Mouse (Mus musculus) midbrain, embryonic 11.5 days (tissue): ENCODE measurements at regions not wholly inside any gene's neighbourhood (a gene's known extent, or its start where the extent isn't known, plus 50 kb on each side); places are given as distances from the start of the nearest gene placed in this dataset.
"Not testable (repeated sequence)": the region's sequence is repeated elsewhere in the genome, so short reads cannot be mapped to it uniquely, and the experiment has no call there.

ENCODE experiments used
- ATAC-seq: fragments of 200-750 bp; cut with Nextera tagmentation; 2 replicates; pipeline ENCODE4 v1.8.0; 2017; ENCODE audit warnings: moderate TSS enrichment, moderate library complexity; ENCODE audit not compliant: low FRiP score
- DNase-seq: peaks from one replicate; pipeline ENCODE4 v3.0.0; 2015; ENCODE audit warnings: low spot score; ENCODE audit errors: missing footprints
- H3K27ac ChIP-seq: fragments of 300-500 bp; sonication (generic); 2 replicates; pipeline ENCODE4 v1.5.1; 2014; ENCODE audit warnings: low read depth, low read length
- H3K27me3 ChIP-seq: fragments of 300-500 bp; sonication (generic); 2 replicates; pipeline ENCODE4 v1.6.1; 2014; ENCODE audit warnings: mild to moderate bottlenecking, low read length, moderate library complexity, mixed read lengths; ENCODE audit not compliant: control insufficient read depth, insufficient read depth
- H3K36me3 ChIP-seq: fragments of 300-500 bp; sonication (generic); 2 replicates; pipeline ENCODE4 v1.6.1; 2014; ENCODE audit warnings: mild to moderate bottlenecking, low read length, moderate library complexity, mixed read lengths; ENCODE audit not compliant: control insufficient read depth, insufficient read depth
- H3K4me1 ChIP-seq: fragments of 300-500 bp; sonication (generic); 2 replicates; pipeline ENCODE4 v1.6.1; 2014; ENCODE audit warnings: low read length; ENCODE audit not compliant: control insufficient read depth, insufficient read depth
- H3K4me2 ChIP-seq: fragments of 300-500 bp; sonication (generic); 2 replicates; pipeline ENCODE4 v1.6.1; 2014; ENCODE audit warnings: mild to moderate bottlenecking, moderate library complexity
- H3K4me3 ChIP-seq: fragments of 300-500 bp; sonication (generic); 2 replicates; pipeline ENCODE4 v1.5.1; 2014; ENCODE audit warnings: low read depth, low read length
- H3K9ac ChIP-seq: fragments of 300-500 bp; sonication (generic); 2 replicates; pipeline ENCODE4 v1.6.1; 2014; ENCODE audit warnings: low read length
- H3K9me3 ChIP-seq: fragments of 300-500 bp; sonication (generic); 2 replicates; pipeline ENCODE4 v1.6.1; 2016; ENCODE audit warnings: low read length; ENCODE audit not compliant: control insufficient read depth
- WGBS: fragments of 180-500 bp; shearing (Covaris S2); extraction: QIAGEN DNeasy Blood & Tissue Kit; methylation state at CpG from one replicate; pipeline ENCODE4 v1.1.7; 2014; 5-methylcytosine and 5-hydroxymethylcytosine counted together

DNA sequence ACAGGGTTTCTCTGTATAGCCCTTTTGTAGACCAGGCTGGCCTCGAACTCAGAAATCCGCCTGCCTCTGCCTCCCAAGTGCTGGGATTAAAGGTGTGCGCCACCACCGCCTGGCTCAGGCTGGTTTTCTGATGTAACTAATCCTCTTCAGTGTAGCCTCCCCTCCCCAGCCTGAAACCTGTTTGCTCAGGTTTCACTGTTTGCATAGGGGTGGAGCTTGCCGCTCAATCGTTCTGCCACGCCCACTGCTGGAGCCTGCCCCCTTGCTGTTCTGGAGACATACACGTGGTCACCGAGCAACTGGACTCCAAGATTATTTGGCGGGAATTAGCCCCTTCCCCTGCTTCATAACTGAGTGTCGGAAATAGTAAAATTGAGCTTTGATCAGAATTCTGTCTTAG is 110.6 kb upstream of the Map3k1 start:
- H3K4me3 ChIP-seq, H3K9me3 ChIP-seq, DNase-seq, H3K9ac ChIP-seq, H3K27ac ChIP-seq, H3K27me3 ChIP-seq, ATAC-seq, H3K4me1 ChIP-seq, H3K36me3 ChIP-seq, H3K4me2 ChIP-seq: not testable (repeated sequence)
- WGBS, result 83% methylated on average over 11 of the region's 11 CpGs

DNA sequence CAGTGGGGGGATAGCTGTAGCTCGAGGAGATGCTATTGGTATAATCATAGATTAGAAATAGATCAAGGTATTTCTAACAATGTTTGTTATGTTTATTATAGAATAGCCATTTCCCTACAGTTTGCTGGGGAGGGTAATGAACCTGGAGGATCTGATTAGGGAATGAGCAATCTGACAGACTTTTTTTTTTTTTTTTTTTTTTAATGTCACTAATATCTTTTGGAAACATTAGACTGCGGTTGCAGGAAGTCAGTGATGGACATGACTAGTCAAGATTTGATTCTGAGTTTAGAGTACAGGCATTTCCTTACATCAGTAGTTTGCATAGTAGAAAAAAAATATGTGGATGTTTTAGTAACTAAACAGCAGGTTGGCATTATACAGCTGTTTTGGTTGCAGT is 111.7 kb upstream of the Map3k1 start:
- no peaks in the 10 kb centered on the region; the same call in 1 of the 2 replicates for H3K9me3 ChIP-seq
- H3K4me2 ChIP-seq, result no peak overlapping the region
- no peaks in the 10 kb centered on the region for H3K27me3 ChIP-seq
- no peak overlapping the region for H3K4me3 ChIP-seq
- WGBS, result 89% methylated on average over 2 of the region's 2 CpGs
- H3K27ac ChIP-seq, result no peak overlapping the region
- no peaks in the 10 kb centered on the region for H3K4me1 ChIP-seq
- DNase-seq (no peak), ATAC-seq (no peak)
- H3K36me3 ChIP-seq, result no peaks in the 10 kb centered on the region
- no peak overlapping the region for H3K9ac ChIP-seq

DNA sequence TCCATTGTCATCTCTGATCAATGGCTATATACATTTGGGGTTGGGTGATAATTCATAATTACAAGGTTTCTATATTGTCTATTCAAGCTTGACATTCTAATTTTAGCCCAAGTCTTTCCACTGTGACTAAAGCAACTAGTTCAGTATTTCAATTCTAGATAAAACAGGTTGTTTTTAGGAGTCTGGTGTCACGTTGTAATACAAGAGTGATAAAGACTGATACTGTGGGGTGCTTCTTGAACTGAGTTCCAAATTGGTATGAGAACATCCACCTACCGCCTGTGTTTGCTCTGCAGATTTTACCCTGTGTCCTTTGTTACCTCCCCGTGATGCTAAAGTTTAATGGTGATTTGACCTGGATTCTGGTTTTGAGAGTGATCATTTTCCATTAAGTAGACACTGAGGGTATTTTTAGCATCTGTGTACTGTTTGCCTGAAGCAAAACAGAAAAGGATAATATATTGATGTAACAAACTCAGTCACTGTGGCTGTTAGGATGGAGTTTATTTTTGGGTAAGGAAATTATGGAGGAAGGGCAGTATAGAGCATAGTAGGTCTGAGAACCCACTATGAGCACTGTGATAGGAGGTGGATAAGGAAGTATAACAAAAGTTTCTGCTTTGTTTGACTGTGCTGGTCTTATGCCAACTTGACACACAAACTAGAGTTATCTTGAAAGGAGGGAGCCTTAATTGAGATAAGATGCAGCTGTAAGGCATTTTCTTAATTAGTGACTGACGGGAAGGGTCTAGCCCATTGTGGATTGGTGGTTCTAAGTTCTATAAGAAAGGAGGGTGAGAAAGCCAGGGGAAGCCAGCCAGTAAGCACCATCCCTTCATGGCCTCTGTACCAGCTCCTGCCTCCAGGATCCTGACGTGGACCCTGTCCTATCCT is 112.6 kb upstream of the Map3k1 start:
- DNase-seq (no peak), ATAC-seq (no peak)
- H3K27ac ChIP-seq, result no peak overlapping the region
- H3K9me3 ChIP-seq, result no peaks in the 10 kb centered on the region; the same call in 1 of the 2 replicates
- no peaks in the 10 kb centered on the region for H3K4me1 ChIP-seq
- WGBS, result 88% methylated on average over 5 of the region's 5 CpGs
- H3K4me3 ChIP-seq, result no peak overlapping the region
- no peaks in the 10 kb centered on the region for H3K36me3 ChIP-seq
- no peaks in the 10 kb centered on the region for H3K27me3 ChIP-seq
- no peak overlapping the region for H3K9ac ChIP-seq
- H3K4me2 ChIP-seq, result no peak overlapping the region

DNA sequence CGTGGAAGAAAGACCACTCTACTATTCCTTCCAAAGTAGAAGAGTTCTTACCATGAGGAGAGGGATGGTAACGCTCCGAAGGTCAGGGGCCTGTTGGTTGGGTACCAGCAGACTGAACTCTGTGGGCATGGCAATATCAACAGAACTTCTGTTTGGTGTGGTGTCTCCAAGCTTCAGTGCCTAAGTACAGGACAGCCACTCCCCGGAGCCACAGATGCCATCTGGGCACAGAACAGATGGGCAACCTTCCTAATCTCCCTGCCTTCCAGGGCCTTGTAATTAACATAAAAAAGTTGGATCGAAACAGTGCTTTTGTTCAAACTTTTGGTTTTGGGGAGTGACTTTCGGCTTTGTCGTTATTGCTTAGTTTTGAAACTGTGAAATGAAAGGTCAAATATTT is 116.6 kb upstream of the Map3k1 start:
- no peaks in the 10 kb centered on the region for H3K36me3 ChIP-seq
- WGBS, result 89% methylated on average over 7 of the region's 7 CpGs
- no peaks in the 10 kb centered on the region for H3K4me1 ChIP-seq
- H3K27ac ChIP-seq, result no peak overlapping the region
- no peak overlapping the region for H3K4me2 ChIP-seq
- no peak overlapping the region for H3K9ac ChIP-seq
- H3K27me3 ChIP-seq, result no peaks in the 10 kb centered on the region
- DNase-seq, result no peak
- no peak for ATAC-seq
- H3K4me3 ChIP-seq, result no peak overlapping the region
- no peaks in the 10 kb centered on the region; the same call in 1 of the 2 replicates for H3K9me3 ChIP-seq

DNA sequence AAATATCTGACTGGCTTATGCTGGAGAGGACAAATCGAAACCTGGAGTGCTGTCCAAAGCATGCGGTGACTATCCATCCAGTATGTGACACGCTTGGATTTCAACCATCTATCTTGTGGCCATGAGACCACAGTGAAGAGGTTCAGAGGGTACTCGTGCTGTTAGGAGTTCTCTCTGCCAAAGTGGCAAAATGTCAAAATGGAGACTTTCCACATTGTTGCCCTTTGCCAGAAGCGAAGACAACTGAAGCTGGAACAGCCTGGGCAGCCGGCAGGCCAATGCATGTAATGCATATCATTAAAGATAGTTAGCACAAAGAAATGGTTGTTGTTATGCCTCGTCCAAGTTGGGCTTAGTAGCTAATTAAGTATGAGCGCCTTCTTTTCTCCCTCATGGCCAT is 118.0 kb upstream of the Map3k1 start:
- no peaks in the 10 kb centered on the region for H3K27me3 ChIP-seq
- no peaks in the 10 kb centered on the region for H3K36me3 ChIP-seq
- no peaks in the 10 kb centered on the region; the same call in 1 of the 2 replicates for H3K9me3 ChIP-seq
- no peak overlapping the region for H3K4me3 ChIP-seq
- DNase-seq (no peak), ATAC-seq (no peak)
- H3K4me2 ChIP-seq, result no peak overlapping the region
- H3K27ac ChIP-seq, result no peak overlapping the region
- WGBS, result 87% methylated on average over 8 of the region's 8 CpGs
- no peak overlapping the region for H3K9ac ChIP-seq
- no peaks in the 10 kb centered on the region for H3K4me1 ChIP-seq

DNA sequence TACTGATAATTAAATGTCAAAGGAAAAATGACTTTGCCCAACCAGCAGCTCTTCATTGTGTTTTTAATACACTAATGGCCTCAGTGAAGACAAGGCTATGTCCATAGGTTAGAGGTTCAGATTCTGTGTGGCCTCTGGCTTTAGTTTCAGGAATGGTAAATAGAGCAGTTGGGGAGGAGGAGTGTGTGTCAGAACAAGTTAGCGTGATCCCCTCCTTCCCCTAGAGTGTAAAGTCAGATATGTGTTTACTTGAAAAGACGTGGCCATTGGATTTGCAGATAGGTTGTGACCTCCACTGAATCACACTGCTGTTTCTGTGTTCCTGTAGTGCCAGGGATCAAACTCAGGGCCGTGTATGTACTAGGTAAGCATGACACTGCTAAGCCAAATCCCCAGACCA is 118.7 kb upstream of the Map3k1 start:
- Histone ChIP-seq H3K9me3 (no peaks in the 10 kb centered on the region), H3K4me1 (no peaks in the 10 kb centered on the region), H3K4me2 (no peak overlapping the region), H3K9ac (no peak overlapping the region), H3K27ac (no peak overlapping the region), H3K27me3 (no peaks in the 10 kb centered on the region), H3K4me3 (no peak overlapping the region), H3K36me3 (no peaks in the 10 kb centered on the region)
- no peak for ATAC-seq
- WGBS, result 65% methylated on average over 3 of the region's 3 CpGs
- DNase-seq, result no peak

DNA sequence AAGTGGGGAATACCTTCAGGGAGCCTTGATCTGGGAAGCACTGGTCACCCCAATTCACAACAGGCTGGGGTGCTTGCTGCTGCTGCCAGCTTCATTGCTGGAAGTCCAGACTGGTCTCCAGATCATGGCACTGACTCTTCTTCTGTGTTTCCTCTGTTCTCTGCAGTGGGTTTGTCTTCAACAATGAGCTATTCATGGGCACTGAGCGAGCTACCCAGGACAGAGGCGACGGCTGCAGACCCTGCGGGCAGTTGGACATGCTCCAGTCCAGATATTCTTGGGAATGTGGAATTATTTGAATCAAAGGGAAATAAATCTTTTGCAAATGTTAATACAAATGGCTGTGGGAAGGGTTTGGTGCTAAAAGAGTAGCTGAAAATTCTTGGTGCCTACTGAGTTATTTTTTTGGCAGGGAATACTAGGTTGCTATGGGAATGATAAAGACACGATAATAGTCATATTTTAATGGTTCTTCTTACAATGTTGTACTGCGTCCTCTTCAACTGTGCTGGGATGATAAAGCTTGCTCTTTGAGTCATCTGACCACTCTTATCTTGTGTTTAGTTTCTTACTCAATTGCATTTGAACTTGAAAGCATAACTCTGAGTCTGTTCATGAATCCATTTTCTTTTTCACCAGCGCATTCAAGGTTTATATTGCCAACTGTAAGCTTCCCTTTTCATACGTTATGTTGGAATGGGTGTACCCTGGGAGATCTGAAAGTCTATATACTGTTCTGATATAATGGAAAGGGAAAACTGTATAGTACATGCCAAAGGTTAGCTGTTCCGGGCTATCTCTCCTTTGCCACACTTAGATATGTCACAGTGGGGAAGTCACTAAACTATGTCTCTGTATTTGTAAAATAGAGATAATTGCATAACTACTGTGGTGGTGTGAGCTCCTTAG is 120.1 kb upstream of the Map3k1 start:
- no peak overlapping the region for H3K4me3 ChIP-seq
- ATAC-seq (no peak), DNase-seq (peak; percentile 4)
- no peak overlapping the region for H3K4me2 ChIP-seq
- no peaks in the 10 kb centered on the region for H3K4me1 ChIP-seq
- no peaks in the 10 kb centered on the region for H3K36me3 ChIP-seq
- WGBS, result 92% methylated on average over 9 of the region's 9 CpGs
- no peak overlapping the region for H3K9ac ChIP-seq
- H3K9me3 ChIP-seq, result no peaks in the 10 kb centered on the region
- H3K27me3 ChIP-seq, result no peaks in the 10 kb centered on the region
- H3K27ac ChIP-seq, result no peak overlapping the region

DNA sequence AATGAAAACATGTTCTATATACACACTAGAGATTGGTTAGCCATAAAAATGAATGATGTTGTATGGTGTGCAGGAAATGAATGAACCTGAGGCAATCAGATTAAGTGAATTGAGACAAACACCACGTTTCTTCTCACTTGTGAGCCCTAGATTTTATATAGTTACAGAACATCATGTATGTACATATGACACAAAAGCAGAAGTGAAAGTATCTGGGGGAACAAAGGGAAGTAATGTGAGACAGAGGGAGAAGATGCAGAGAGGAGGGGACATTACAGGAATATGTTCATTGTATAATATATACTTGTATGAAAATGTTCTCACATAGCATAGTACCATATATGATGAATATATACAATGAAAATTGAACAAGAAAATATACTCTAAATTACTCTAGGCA is 121.1 kb upstream of the Map3k1 start:
- no peak overlapping the region for H3K9ac ChIP-seq
- no peaks in the 10 kb centered on the region for H3K4me1 ChIP-seq
- WGBS, result 80% methylated on average over 1 of the region's 1 CpGs
- H3K36me3 ChIP-seq, result no peaks in the 10 kb centered on the region
- H3K27ac ChIP-seq, result no peak overlapping the region
- H3K9me3 ChIP-seq, result no peaks in the 10 kb centered on the region
- no peak overlapping the region for H3K4me3 ChIP-seq
- DNase-seq, result peak; percentile 65
- no peak overlapping the region for H3K4me2 ChIP-seq
- no peaks in the 10 kb centered on the region for H3K27me3 ChIP-seq
- no peak for ATAC-seq

DNA sequence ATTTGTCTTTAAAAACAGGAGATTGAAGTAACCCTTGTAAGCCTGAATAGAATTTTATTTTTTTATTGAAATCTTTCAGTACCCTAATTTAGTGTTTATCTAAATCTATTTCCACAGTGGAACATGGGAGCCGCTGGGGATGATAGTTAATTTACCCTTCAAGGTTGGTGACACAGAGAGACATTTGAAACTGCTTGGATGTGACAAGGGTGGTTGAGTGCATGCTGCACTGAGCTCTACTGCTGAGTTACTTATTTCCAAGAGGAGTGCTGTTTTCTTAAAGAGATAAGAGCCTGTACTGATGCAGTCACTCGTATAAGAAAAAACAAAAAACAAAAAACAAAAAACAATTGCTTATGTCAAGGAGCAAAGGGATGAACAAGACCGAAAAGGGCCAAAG is 123.7 kb upstream of the Map3k1 start:
- no peaks in the 10 kb centered on the region for H3K4me1 ChIP-seq
- 91% methylated on average over 3 of the region's 3 CpGs for WGBS
- H3K4me3 ChIP-seq, result no peak overlapping the region
- H3K27ac ChIP-seq, result no peak overlapping the region
- no peak overlapping the region for H3K9ac ChIP-seq
- ATAC-seq, result no peak
- no peaks in the 10 kb centered on the region for H3K36me3 ChIP-seq
- no peak overlapping the region for H3K4me2 ChIP-seq
- H3K27me3 ChIP-seq, result no peaks in the 10 kb centered on the region
- H3K9me3 ChIP-seq, result no peaks in the 10 kb centered on the region
- DNase-seq, result peak; percentile 51
